Mouse (Mus musculus) brain, embryonic 14.5 days (tissue): ENCODE measurements at regions not wholly inside any gene's neighbourhood (a gene's known extent, or its start where the extent isn't known, plus 50 kb on each side); places are given as distances from the start of the nearest gene placed in this dataset.

Experiments
- CTCF ChIP-seq: fragments of 200-500 bp; IDR thresholded peaks from 2 replicates; pipeline ENCODE4 v1.5.1; 2012; ENCODE audit warnings: inconsistent platforms, mild to moderate bottlenecking, moderate library complexity, borderline replicate concordance; ENCODE audit not compliant: insufficient read depth, insufficient read length; ENCODE audit errors: extremely low read depth
- POLR2A ChIP-seq: fragments of 200-500 bp; IDR thresholded peaks from 2 replicates; pipeline ENCODE4 v1.6.1; 2012; ENCODE audit warnings: mild to moderate bottlenecking, inconsistent platforms, borderline replicate concordance; ENCODE audit not compliant: poor library complexity, insufficient read depth, insufficient read length, severe bottlenecking; ENCODE audit errors: extremely low read depth

- TF ChIP-seq CTCF: no peak
- TF ChIP-seq POLR2A: no peak
These were observed 103.3 kb upstream of the Tbl1xr1 start for GRCm38 (mm10) chr3:21973153-21973552.
